Mouse (Mus musculus): ENCODE measurements at regions not wholly inside any gene's neighbourhood (a gene's known extent, or its start where the extent isn't known, plus 50 kb on each side); places are given as distances from the start of the nearest gene placed in this dataset.
"Not testable (repeated sequence)": the region's sequence is repeated elsewhere in the genome, so short reads cannot be mapped to it uniquely, and the experiment has no call there.

DNA sequence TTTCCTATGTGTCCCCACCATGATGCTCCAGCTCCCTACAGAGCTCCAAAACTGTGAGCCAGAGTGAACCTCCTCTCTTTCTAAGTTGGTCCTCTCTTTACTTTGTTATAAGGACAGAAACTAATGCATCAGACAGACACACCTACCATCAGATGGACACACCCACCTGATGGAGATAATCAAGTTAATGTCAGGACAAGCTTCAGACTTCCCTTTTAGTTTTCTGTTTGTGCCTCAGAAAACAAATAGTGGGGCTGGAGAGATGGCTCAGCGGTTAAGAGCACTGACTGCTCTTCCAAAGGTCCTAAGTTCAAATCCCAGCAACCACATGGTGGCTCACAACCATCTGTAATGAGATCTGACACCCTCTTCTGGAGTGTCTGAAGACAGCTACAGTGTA is 59.5 kb upstream of the Rtn4 start:
- TF ChIP-seq CTCF, EP300 (IDR thresholded peaks at IDR 0.05): not testable (repeated sequence)
